Mouse (Mus musculus) stomach, postnatal 0 days (tissue): Measurements from ENCODE around the gene Gtf3c2.

Source experiments
- CTCF ChIP-seq: IDR thresholded peaks from 2 replicates; pipeline ENCODE4 v1.5.1; 2016; ENCODE audit warnings: antibody characterized with exemption, low read depth, mild to moderate bottlenecking, moderate library complexity
- EP300 ChIP-seq: optimal IDR thresholded peaks from 2 replicates; pipeline ENCODE3; 2016; ENCODE audit warnings: antibody characterized with exemption

GRCm38 (mm10) chr5:31199893-31200292, 19.9 kb upstream of the Gtf3c2 start:
- TF ChIP-seq EP300 (no peak), CTCF (peak; percentile 54)
